ENCODE assay signal across 19 mouse cellular contexts in genomic region chr11:96264390-96265020, GRCm38 (mm10). TPM values are rescaled to one million over a fixed set of nuclear protein-coding genes. Genes with fewer than 3 reads are reported as not detected.
DNase-seq lines count a peak whose midpoint lies in the region; ATAC-seq and TF ChIP-seq lines count a peak whose summit lies in the region.
"Had no signal": no experiment of that assay in that cellular context is flagged by ENCODE, and none has a peak within 500 bp of the region (broad histone marks: within the 10 kb centered on the region; RNA-seq: fewer than 3 reads in every experiment).

No protein-coding gene starts in this region.

- no peak for TF ChIP-seq CTCF in kidney, adult 2 months (conservative IDR thresholded peaks at IDR 0.05; ENCODE audit: insufficient read depth, insufficient read length, low read depth, low read length)
- no peak for TF ChIP-seq CTCF in stomach, postnatal 0 days (IDR thresholded peaks at IDR 0.05; ENCODE audit: low read depth)

- H3K27ac ChIP-seq in kidney, adult 2 months (ENCODE audit: insufficient read depth, low read depth, low read length) = peak overlapping the region; percentile 13; the same call in 1 of the 2 replicates
- H3K27ac ChIP-seq in stomach, postnatal 0 days (replicated peaks) = no peak overlapping the region
- H3K27ac ChIP-seq: heart, embryonic 13.5 days; limb, embryonic 13.5 days; liver, embryonic 15.5 days had no signal

- no peak for TF ChIP-seq POLR2A in kidney, adult 2 months (IDR thresholded peaks at IDR 0.05; ENCODE audit: low read depth, low read length)

- peaks cover 21% of the 10 kb centered on the region for H3K4me1 ChIP-seq in kidney, adult 2 months (ENCODE audit: control insufficient read depth, insufficient read depth, low read length)
- H3K4me1 ChIP-seq in stomach, postnatal 0 days (replicated peaks; ENCODE audit: control insufficient read depth, insufficient read depth) = no peaks in the 10 kb centered on the region
- H3K4me1 ChIP-seq: heart, embryonic 13.5 days; liver, embryonic 15.5 days had no signal

- H3K27me3 ChIP-seq in kidney, adult 2 months (replicated peaks; ENCODE audit: control insufficient read depth, insufficient read depth, low read length) = no peaks in the 10 kb centered on the region
- peaks cover 36% of the 10 kb centered on the region; the same call in 1 of the 2 replicates for H3K27me3 ChIP-seq in stomach, postnatal 0 days (ENCODE audit: control insufficient read depth, insufficient read depth, low read length)

- no peak overlapping the region for H3K4me2 ChIP-seq in stomach, postnatal 0 days (replicated peaks; ENCODE audit: low read depth)
- H3K4me2 ChIP-seq: heart, embryonic 13.5 days; limb, embryonic 13.5 days; liver, embryonic 15.5 days had no signal

- no peak overlapping the region for H3K9ac ChIP-seq in stomach, postnatal 0 days (ENCODE audit: low read length)
- H3K9ac ChIP-seq: heart, embryonic 13.5 days; limb, embryonic 13.5 days; liver, embryonic 15.5 days had no signal

- TF ChIP-seq EP300 in stomach, postnatal 0 days (optimal IDR thresholded peaks at IDR 0.05) = no peak

- peak; percentile 30 for DNase-seq in adrenal gland, postnatal 10 days
- DNase-seq in adrenal gland, adult 18-20 months (ENCODE audit: low spot score in 2 of 2) = no peak
- DNase-seq in kidney, adult 2 months = no peak
- no peak for DNase-seq in kidney, postnatal 10 days
- peak; percentile 46 for DNase-seq in embryo, embryonic 10.5 days (ENCODE audit: low spot score)
- DNase-seq in mesoderm, embryonic 11.5 days (ENCODE audit: low read depth, low spot score) = peak; percentile 36
- no peak for DNase-seq in stomach, postnatal 0 days (ENCODE audit: low spot score)
- DNase-seq in thymus, adult 18-20 months = no peak
- DNase-seq: cerebellum, postnatal 36 days; heart, adult 11 months; heart, postnatal 36 days; lung, postnatal 10 days had no signal

- no peak overlapping the region for H3K4me3 ChIP-seq in kidney, adult 2 months (ENCODE audit: insufficient read depth, low read depth, low read length)
- H3K4me3 ChIP-seq in stomach, postnatal 0 days (ENCODE audit: low read depth, low read length) = no peak overlapping the region
- H3K4me3 ChIP-seq: heart, embryonic 13.5 days; limb, embryonic 13.5 days; liver, embryonic 15.5 days; megakaryocyte, embryonic 14.5 days had no signal

- WGBS in kidney, adult 2 months = 82% methylated on average over 8 of the region's 8 CpGs
- 14% methylated on average over 8 of the region's 8 CpGs for WGBS in stomach, postnatal 0 days

- no peaks in the 10 kb centered on the region; the same call in 1 of the 2 replicates for H3K36me3 ChIP-seq in kidney, adult 2 months (ENCODE audit: control insufficient read depth, insufficient read depth, low read length)
- H3K36me3 ChIP-seq in stomach, postnatal 0 days (ENCODE audit: control insufficient read depth, insufficient read depth, low read length) = no peaks in the 10 kb centered on the region
- H3K36me3 ChIP-seq: heart, embryonic 13.5 days; limb, embryonic 13.5 days; liver, embryonic 15.5 days had no signal

- no peak for ATAC-seq in stomach, postnatal 0 days (ENCODE audit: low FRiP score, low TSS enrichment)

- H3K9me3 ChIP-seq in stomach, postnatal 0 days (ENCODE audit: control insufficient read depth, low read length) = no peaks in the 10 kb centered on the region
- H3K9me3 ChIP-seq: heart, embryonic 13.5 days; limb, embryonic 13.5 days; liver, embryonic 15.5 days; megakaryocyte, embryonic 14.5 days had no signal

RNA-seq across cellular contexts. Expression of gene Hoxb9, which starts 6.8 kb away (rescaled TPM):
- total RNA-seq in adrenal gland, postnatal 10 days (2021) = 10 to 100 TPM; 55.7 to 73.6 TPM
- 100 to 1,000 TPM; 294 to 445 TPM for total RNA-seq in adrenal gland, adult 18-20 months (2021)
- polyA plus RNA-seq in kidney, adult 2 months (2012; rRNA removed) = 27.8 and 29.6 TPM in 2 replicates
- 0.05 and 0.06 TPM in 2 replicates for polyA plus RNA-seq in stomach, postnatal 0 days (2015; fragmentation: Nextera tagmentation; extraction: Ambion mirVana)
- total RNA-seq: heart, postnatal 36 days had no signal
- polyA plus RNA-seq: heart, embryonic 13.5 days; liver, embryonic 15.5 days had no signal

RNA-seq across cellular contexts. Expression of gene Hoxb8, which starts 17.2 kb away (rescaled TPM):
- total RNA-seq in adrenal gland, postnatal 10 days (2021) = 10 to 100 TPM; 38.5 to 44.0 TPM
- 100 to 1,000 TPM in 1 of 2 experiments, 10 to 100 TPM in 1; 54.8 to 119 TPM for total RNA-seq in adrenal gland, adult 18-20 months (2021)
- polyA plus RNA-seq in kidney, adult 2 months (2012; rRNA removed) = 51.7 and 69.9 TPM in 2 replicates
- 0.42 and 0.83 TPM in 2 replicates for polyA plus RNA-seq in stomach, postnatal 0 days (2015; fragmentation: Nextera tagmentation; extraction: Ambion mirVana)
- total RNA-seq: heart, postnatal 36 days; left cerebral cortex, adult 8-10 months had no signal
- polyA plus RNA-seq: embryonic facial prominence, embryonic 14.5 days; heart, embryonic 13.5 days; liver, embryonic 15.5 days; thymus, postnatal 0 days had no signal

RNA-seq across cellular contexts. Expression of gene Hoxb7, which starts 21.9 kb away (rescaled TPM):
- total RNA-seq in adrenal gland, postnatal 10 days (2021) = 10 to 100 TPM; 27.3 to 27.7 TPM
- 10 to 100 TPM; 33.5 to 59.0 TPM for total RNA-seq in adrenal gland, adult 18-20 months (2021)
- polyA plus RNA-seq in kidney, adult 2 months (2012; rRNA removed) = 15.5 and 16.5 TPM in 2 replicates
- polyA plus RNA-seq in stomach, postnatal 0 days (2015; fragmentation: Nextera tagmentation; extraction: Ambion mirVana) = 5.5 and 6.0 TPM in 2 replicates
- total RNA-seq: heart, postnatal 36 days; left cerebral cortex, adult 8-10 months had no signal
- polyA plus RNA-seq: thymus, postnatal 0 days had no signal

RNA-seq across cellular contexts. Expression of gene Hoxb6, which starts 27.8 kb away (rescaled TPM):
- 10 to 100 TPM; 23.6 to 29.8 TPM for total RNA-seq in adrenal gland, postnatal 10 days (2021)
- 10 to 100 TPM; 37.0 to 68.1 TPM for total RNA-seq in adrenal gland, adult 18-20 months (2021)
- 62.7 and 67.9 TPM in 2 replicates for polyA plus RNA-seq in kidney, adult 2 months (2012; rRNA removed)
- 6.9 and 7.9 TPM in 2 replicates for polyA plus RNA-seq in stomach, postnatal 0 days (2015; fragmentation: Nextera tagmentation; extraction: Ambion mirVana)
- total RNA-seq: heart, postnatal 36 days; left cerebral cortex, adult 8-10 months had no signal

RNA-seq across cellular contexts. Expression of gene Hoxb5, which starts 38.6 kb away (rescaled TPM):
- total RNA-seq in adrenal gland, postnatal 10 days (2021) = 10 to 100 TPM; 12.1 to 17.1 TPM
- 10 to 100 TPM; 11.6 to 27.3 TPM for total RNA-seq in adrenal gland, adult 18-20 months (2021)
- 7.7 and 8.4 TPM in 2 replicates for polyA plus RNA-seq in kidney, adult 2 months (2012; rRNA removed)
- polyA plus RNA-seq in stomach, postnatal 0 days (2015; fragmentation: Nextera tagmentation; extraction: Ambion mirVana) = 7.5 and 8.2 TPM in 2 replicates
- total RNA-seq: left cerebral cortex, adult 8-10 months had no signal

Comparison
In these comparisons a context has a peak if more than half of its experiments do, and no peak if none do; other contexts are left out.
1. DNase-seq: peak in adrenal gland, postnatal 10 days (single experiment), embryo, embryonic 10.5 days (single experiment) and mesoderm, embryonic 11.5 days (single experiment); none in adrenal gland, adult 18-20 months (0 of 2), kidney, adult 2 months (single experiment), kidney, postnatal 10 days (single experiment), stomach, postnatal 0 days (single experiment) and thymus, adult 18-20 months (0 of 2).